Mouse (Mus musculus) liver (tissue): ENCODE data around the gene Psmc4.

ENCODE experiments used
- DNase-seq: peaks from one replicate; pipeline ENCODE4 v3.0.0-alpha.2; 2020; ENCODE audit warnings: mixed read lengths

Gene Psmc4

GRCm38 (mm10) chr7:28049476-28050409, at the start of gene Psmc4:
Psmc4 (minus strand) TSS chr7:28050101.
- DNase-seq, result peak; percentile 98

- DNase-seq, result no peak
Measured at GRCm38 (mm10) chr7:28099101-28099500, 49.2 kb upstream of the Psmc4 start.

- DNase-seq, result no peak
Measured at GRCm38 (mm10) chr7:28093541-28093940, 43.6 kb upstream of the Psmc4 start.

GRCm38 (mm10) chr7:28086236-28086635, 36.3 kb upstream of the Psmc4 start:
- no peak for DNase-seq

- no peak for DNase-seq
Measured at GRCm38 (mm10) chr7:28084215-28084614, 34.3 kb upstream of the Psmc4 start.

GRCm38 (mm10) chr7:28070531-28071298, 20.8 kb upstream of the Psmc4 start, which contains the start of gene Fcgbp:
Fcgbp (plus strand) TSS chr7:28071236.
- no peak for DNase-seq

GRCm38 (mm10) chr7:28069546-28070172, 19.8 kb upstream of the Psmc4 start:
- no peak for DNase-seq

GRCm38 (mm10) chr7:28068661-28069060, 18.8 kb upstream of the Psmc4 start:
- DNase-seq, result no peak

GRCm38 (mm10) chr7:28059972-28060371, 10.1 kb upstream of the Psmc4 start:
- DNase-seq, result no peak

- DNase-seq, result no peak
Measured at GRCm38 (mm10) chr7:28053046-28053930, 3.4 kb upstream of the Psmc4 start.

GRCm38 (mm10) chr7:28050584-28050983, 683 bp upstream of the Psmc4 start:
- DNase-seq, result no peak

GRCm38 (mm10) chr7:28044524-28044923, 5.4 kb downstream of the Psmc4 start:
- DNase-seq, result no peak

GRCm38 (mm10) chr7:28014445-28014810, 35.5 kb downstream of the Psmc4 start:
- no peak for DNase-seq

- DNase-seq, result peak; percentile 77
Measured at GRCm38 (mm10) chr7:28013549-28014444, 36.1 kb downstream of the Psmc4 start, which contains the start of gene Zfp850. Zfp850 (minus strand) TSS chr7:28014115.

- no peak for DNase-seq
Measured at GRCm38 (mm10) chr7:28010271-28010670, 39.6 kb downstream of the Psmc4 start.
